Mouse (Mus musculus) E14TG2a.4 (cell line): ENCODE data around the gene Smarcad1.

ENCODE experiments used
- CTCF ChIP-seq: conservative IDR thresholded peaks from 2 replicates; pipeline ENCODE4 v1.5.1; 2014; ENCODE audit warnings: low read length
- NANOG ChIP-seq: IDR thresholded peaks from 2 replicates; pipeline ENCODE4 v1.6.1; 2014; ENCODE audit warnings: borderline replicate concordance, low read length, mixed read lengths
- POU5F1 ChIP-seq: IDR thresholded peaks from 2 replicates; pipeline ENCODE4 v1.6.1; 2014; ENCODE audit warnings: low read length, borderline replicate concordance

DNA sequence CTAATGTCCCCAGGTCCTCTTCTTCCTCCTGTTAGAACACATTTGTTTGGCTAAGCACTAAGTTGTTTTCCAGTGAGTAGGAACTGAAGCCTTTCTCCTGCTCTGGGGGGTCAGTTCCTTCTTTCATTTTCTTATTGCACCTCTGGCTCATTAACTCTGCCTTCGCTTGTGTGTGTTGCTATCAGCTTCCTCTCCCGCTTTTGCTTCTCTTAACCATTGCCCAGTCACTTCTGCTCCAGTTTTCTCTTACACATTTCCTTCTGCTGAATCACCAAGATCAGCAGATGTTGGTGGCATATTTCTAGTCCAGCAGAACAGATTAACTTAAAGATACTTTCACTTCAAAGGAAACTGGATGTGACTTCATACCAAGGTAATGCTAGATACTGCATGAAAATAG is 72.5 kb downstream of the Smarcad1 start:
- TF ChIP-seq CTCF: no peak
- TF ChIP-seq NANOG: no peak
- TF ChIP-seq POU5F1: no peak
